Mouse (Mus musculus) testis, adult 2 months (tissue): ENCODE results near the gene Ski.

Source experiments
- CTCF ChIP-seq: fragments of 200-500 bp; IDR thresholded peaks from 2 replicates; pipeline ENCODE4 v1.5.1; 2012; ENCODE audit warnings: low read depth, mild to moderate bottlenecking, inconsistent platforms, low read length, moderate library complexity; ENCODE audit not compliant: control insufficient read depth, insufficient read depth, insufficient replicate concordance
- POLR2A ChIP-seq: fragments of 200-500 bp; IDR thresholded peaks from 2 replicates; pipeline ENCODE4 v1.6.1; 2012; ENCODE audit warnings: low read depth, mild to moderate bottlenecking, inconsistent platforms, low read length, moderate library complexity; ENCODE audit not compliant: control insufficient read depth

- TF ChIP-seq POLR2A = no peak
- TF ChIP-seq CTCF = no peak
Measured at GRCm38 (mm10) chr4:155267047-155267543, 44.7 kb upstream of the Ski start.
